Mouse (Mus musculus): ENCODE data around the gene Zranb1. TPM values are rescaled to one million over a fixed set of nuclear protein-coding genes. Genes with fewer than 3 reads are reported as not detected.

Zranb1 gene
- total RNA-seq, 2 experiments from 2014 or later = 36.9 to 40.6 TPM

GRCm38 (mm10) chr7:133001388-133001787, 70.4 kb downstream of the Zranb1 start:
- DNase-seq = no peak

- DNase-seq = no peak
Observed at GRCm38 (mm10) chr7:133002271-133002670, 71.3 kb downstream of the Zranb1 start.

GRCm38 (mm10) chr7:133003421-133003820, 72.5 kb downstream of the Zranb1 start:
- DNase-seq = peak; percentile 78

GRCm38 (mm10) chr7:133005772-133006171, 74.8 kb downstream of the Zranb1 start:
- no peak for DNase-seq

GRCm38 (mm10) chr7:133007343-133007742, 76.4 kb downstream of the Zranb1 start:
- no peak for DNase-seq

GRCm38 (mm10) chr7:133008663-133009062, 77.7 kb downstream of the Zranb1 start:
- no peak for DNase-seq

- no peak for DNase-seq
Observed at GRCm38 (mm10) chr7:133009676-133010075, 78.7 kb downstream of the Zranb1 start.

GRCm38 (mm10) chr7:133010477-133010876, 79.5 kb downstream of the Zranb1 start:
- DNase-seq = no peak

- no peak for DNase-seq
Observed at GRCm38 (mm10) chr7:133011191-133011590, 80.2 kb downstream of the Zranb1 start.

GRCm38 (mm10) chr7:133011611-133012010, 80.7 kb downstream of the Zranb1 start:
- DNase-seq = no peak

GRCm38 (mm10) chr7:133012637-133013366, 81.9 kb downstream of the Zranb1 start:
- no peak for DNase-seq

- DNase-seq = no peak
Observed at GRCm38 (mm10) chr7:133013923-133014322, 83.0 kb downstream of the Zranb1 start.

- no peak for DNase-seq
Observed at GRCm38 (mm10) chr7:133014631-133015030, 83.7 kb downstream of the Zranb1 start.

- no peak for DNase-seq
Observed at GRCm38 (mm10) chr7:133015416-133016070, 84.6 kb downstream of the Zranb1 start.

- DNase-seq = no peak
Observed at GRCm38 (mm10) chr7:133018961-133019360, 88.0 kb downstream of the Zranb1 start.

GRCm38 (mm10) chr7:133019481-133020020, 88.6 kb downstream of the Zranb1 start:
- DNase-seq = no peak

GRCm38 (mm10) chr7:133024694-133025093, 93.8 kb downstream of the Zranb1 start:
- DNase-seq = no peak

- no peak for DNase-seq
Observed at GRCm38 (mm10) chr7:133027930-133028329, 97.0 kb downstream of the Zranb1 start.

- DNase-seq = no peak
Observed at GRCm38 (mm10) chr7:133029004-133029403, 98.1 kb downstream of the Zranb1 start.

- DNase-seq = no peak
Observed at GRCm38 (mm10) chr7:133029496-133030047, 98.6 kb downstream of the Zranb1 start.

GRCm38 (mm10) chr7:133032589-133033203, 101.8 kb downstream of the Zranb1 start:
- peak; percentile 31 for DNase-seq

GRCm38 (mm10) chr7:133035901-133036300, 105.0 kb downstream of the Zranb1 start:
- DNase-seq = no peak

Data from gastrocnemius, postnatal 25 days (tissue).